Mouse (Mus musculus) lung, postnatal 4 days (tissue): ENCODE measurements around the gene Plekhg6.

Source experiments
- DNase-seq, 2 experiments: peaks; one replicate each; pipeline ENCODE4 v3.0.0; 2021

Gene Plekhg6

GRCm38 (mm10) chr6:125380372-125381360 is at the start of gene Plekhg6:
Gene Plekhg6 (minus strand): TSS chr6:125380793.
- peak; percentile 59 to 62 for DNase-seq

GRCm38 (mm10) chr6:125429741-125430140 is 49.1 kb upstream of the Plekhg6 start:
- peak in 1 of 2 experiments; percentile 49 for DNase-seq

GRCm38 (mm10) chr6:125426383-125427360 is 46.1 kb upstream of the Plekhg6 start:
- peak; percentile 92 for DNase-seq

GRCm38 (mm10) chr6:125425205-125426090 is 44.9 kb upstream of the Plekhg6 start:
- no peak for DNase-seq

- no peak for DNase-seq
These were observed 43.6 kb upstream of the Plekhg6 start for GRCm38 (mm10) chr6:125424156-125424555.

GRCm38 (mm10) chr6:125423507-125423906 is 42.9 kb upstream of the Plekhg6 start:
- no peak for DNase-seq

GRCm38 (mm10) chr6:125423099-125423498 is 42.5 kb upstream of the Plekhg6 start:
- DNase-seq, result no peak

- DNase-seq, result peak; percentile 73 to 82
These were observed 41.6 kb upstream of the Plekhg6 start for GRCm38 (mm10) chr6:125422051-125422822.

GRCm38 (mm10) chr6:125420458-125421063 is 40.0 kb upstream of the Plekhg6 start:
- no peak for DNase-seq

GRCm38 (mm10) chr6:125418744-125419143 is 38.2 kb upstream of the Plekhg6 start:
- DNase-seq, result peak; percentile 74 to 90

- no peak for DNase-seq
These were observed 32.7 kb upstream of the Plekhg6 start for GRCm38 (mm10) chr6:125413326-125413725.

GRCm38 (mm10) chr6:125411661-125412060 is 31.1 kb upstream of the Plekhg6 start:
- no peak for DNase-seq

GRCm38 (mm10) chr6:125410995-125411547 is 30.5 kb upstream of the Plekhg6 start:
- no peak for DNase-seq

- DNase-seq, result no peak
These were observed 30.0 kb upstream of the Plekhg6 start for GRCm38 (mm10) chr6:125410551-125410950.

- DNase-seq, result no peak
These were observed 27.1 kb upstream of the Plekhg6 start for GRCm38 (mm10) chr6:125407657-125408056.

- no peak for DNase-seq
These were observed 26.6 kb upstream of the Plekhg6 start for GRCm38 (mm10) chr6:125407224-125407623.

- DNase-seq, result no peak
These were observed 25.1 kb upstream of the Plekhg6 start for GRCm38 (mm10) chr6:125405461-125406382.

GRCm38 (mm10) chr6:125389853-125390252 is 9.3 kb upstream of the Plekhg6 start:
- DNase-seq, result no peak

GRCm38 (mm10) chr6:125386080-125386479 is 5.5 kb upstream of the Plekhg6 start:
- no peak for DNase-seq
